Mouse (Mus musculus) embryonic fibroblast, embryonic 13.5 days (primary cell): ENCODE data around the gene Akap10.

Experiments
- CTCF ChIP-seq: IDR thresholded peaks from 2 replicates; pipeline ENCODE4 v1.5.1; 2011; ENCODE audit warnings: mild to moderate bottlenecking, control low read depth, low read length, moderate library complexity, borderline replicate concordance; ENCODE audit not compliant: insufficient read depth
- POLR2A ChIP-seq: IDR thresholded peaks from 2 replicates; pipeline ENCODE4 v1.6.1; 2011; ENCODE audit warnings: low read depth, mild to moderate bottlenecking, control low read depth, low read length, moderate library complexity

GRCm38 (mm10) chr11:61955136-61955535 lies 25.1 kb upstream of the Akap10 start:
- TF ChIP-seq POLR2A (no peak), CTCF (no peak)
